Mouse (Mus musculus) liver, adult 2 months (tissue): Measurements from ENCODE around the gene Sardh.

ENCODE experiments used
- CTCF ChIP-seq: fragments of 200-500 bp; IDR thresholded peaks from 2 replicates; pipeline ENCODE4 v1.5.1; 2011; ENCODE audit warnings: low read depth, low read length, control low read depth
- POLR2A ChIP-seq: fragments of 200-500 bp; IDR thresholded peaks from 2 replicates; pipeline ENCODE4 v1.6.1; 2011; ENCODE audit warnings: low read length, control low read depth; ENCODE audit not compliant: insufficient read depth; ENCODE audit errors: extremely low read depth

GRCm38 (mm10) chr2:27268325-27268724 lies 20.2 kb upstream of the Sardh start:
- TF ChIP-seq CTCF (no peak), POLR2A (no peak)
